ENCODE assay signal across 8 mouse cellular contexts in the genomic region with DNA sequence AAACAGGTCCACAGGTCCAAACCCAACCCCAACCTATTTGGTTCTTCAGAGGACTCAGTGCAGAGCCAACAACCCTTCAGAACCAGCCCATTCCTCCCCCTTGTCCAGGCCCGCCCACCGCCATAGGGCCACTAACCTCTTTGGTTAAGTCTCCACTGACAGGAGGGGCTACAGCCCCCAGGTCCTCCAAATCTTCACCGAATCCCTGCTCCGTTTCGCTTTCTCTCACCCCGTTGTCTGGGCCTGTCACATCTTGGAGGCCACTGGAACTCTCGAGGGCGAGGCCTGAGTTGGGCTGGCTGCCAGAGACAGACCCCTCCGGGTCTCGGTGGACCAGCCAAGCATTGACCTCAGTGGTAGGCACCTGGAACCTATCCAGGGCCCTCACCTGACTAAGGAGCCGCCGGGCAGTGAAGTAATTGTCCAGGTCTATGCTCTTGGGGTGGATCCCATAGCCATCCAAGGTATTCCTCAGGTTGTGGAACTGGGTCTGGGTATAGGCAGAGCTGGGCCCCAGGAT. TPM values are rescaled to one million over a fixed set of nuclear protein-coding genes. Genes with fewer than 3 reads are reported as not detected.
DNase-seq lines count a peak whose midpoint lies in the region; ATAC-seq and TF ChIP-seq lines count a peak whose summit lies in the region.

No protein-coding gene starts in this region.

- H3K4me2 ChIP-seq in stomach, embryonic 16.5 days (ENCODE audit: low read depth, low read length), result peak overlapping the region; percentile 25

- ATAC-seq in G1E (ENCODE audit: extremely low read depth, insufficient number of reproducible peaks, low FRiP score, poor library complexity, severe bottlenecking), result no peak
- ATAC-seq in stomach, embryonic 16.5 days (ENCODE audit: insufficient read depth, low FRiP score), result no peak

- no peak overlapping the region for H3K27ac ChIP-seq in limb, embryonic 10.5 days
- H3K27ac ChIP-seq in stomach, embryonic 16.5 days (ENCODE audit: low read length), result no peak overlapping the region

- intact Hi-C loops in heart, postnatal 10 days (cut with DNase I), result loop anchor here (2.0 kb wide), 1 partner anchor 38 kb away; a partner anchor contains a TSS

- H3K27me3 ChIP-seq in G1E (ENCODE audit: insufficient read depth, low read length), result no peaks in the 10 kb centered on the region
- no peaks in the 10 kb centered on the region for H3K27me3 ChIP-seq in limb, embryonic 10.5 days (ENCODE audit: low read depth, poor library complexity, severe bottlenecking)
- no peaks in the 10 kb centered on the region for H3K27me3 ChIP-seq in stomach, embryonic 16.5 days (ENCODE audit: control insufficient read depth, insufficient read depth, low read length)

- 87% methylated on average over 12 of the region's 12 CpGs for WGBS in limb, embryonic 10.5 days
- WGBS in stomach, embryonic 16.5 days, result 67% methylated on average over 12 of the region's 12 CpGs

- H3K9ac ChIP-seq in stomach, embryonic 16.5 days (ENCODE audit: low read length), result peak overlapping the region; percentile 42; the same call in 1 of the 2 replicates

- no peaks in the 10 kb centered on the region for H3K9me3 ChIP-seq in G1E (replicated peaks)
- H3K9me3 ChIP-seq in limb, embryonic 10.5 days (replicated peaks), result no peaks in the 10 kb centered on the region
- H3K9me3 ChIP-seq in stomach, embryonic 16.5 days (replicated peaks; ENCODE audit: control insufficient read depth, low read length), result no peaks in the 10 kb centered on the region

- peak; percentile 69 for DNase-seq in cerebellum, adult 11-12 months
- DNase-seq in cerebellum, adult 11 months, result no peak
- no peak for DNase-seq in G1E (ENCODE audit: low spot score)
- peak; percentile 26 to 38 for DNase-seq in heart, postnatal 10 days
- DNase-seq in limb, embryonic 10.5 days (ENCODE audit: low spot score), result no peak
- DNase-seq in urinary bladder, postnatal 14 days (ENCODE audit: low spot score), result no peak
- no peak for DNase-seq in ovary, adult 18-20 months (ENCODE audit: low spot score)

- TF ChIP-seq CTCF in G1E (IDR thresholded peaks at IDR 0.05; ENCODE audit: low read depth, low read length), result no peak

- H3K36me3 ChIP-seq in G1E (replicated peaks), result peaks cover 58% of the 10 kb centered on the region
- peaks cover 56% of the 10 kb centered on the region for H3K36me3 ChIP-seq in limb, embryonic 10.5 days
- H3K36me3 ChIP-seq in stomach, embryonic 16.5 days (ENCODE audit: control insufficient read depth, insufficient read depth, low read length), result 0 out of 2 replicates have a peak, but pooled peaks cover 2% of the 10 kb centered on the region

- H3K4me1 ChIP-seq in G1E (ENCODE audit: insufficient read depth, low read depth, low read length), result peaks cover 82% of the 10 kb centered on the region
- peaks cover 74% of the 10 kb centered on the region for H3K4me1 ChIP-seq in limb, embryonic 10.5 days
- H3K4me1 ChIP-seq in stomach, embryonic 16.5 days (ENCODE audit: control insufficient read depth, insufficient read depth, low read length), result peaks cover 65% of the 10 kb centered on the region

- peak overlapping the region; percentile 49; the same call in 1 of the 2 replicates for H3K4me3 ChIP-seq in G1E (ENCODE audit: low read depth, low read length)
- peak overlapping the region; percentile 13; the same call in 1 of the 2 replicates for H3K4me3 ChIP-seq in limb, embryonic 10.5 days
- peak overlapping the region; percentile 4; the same call in 1 of the 2 replicates for H3K4me3 ChIP-seq in stomach, embryonic 16.5 days (replicated peaks; ENCODE audit: low read length)

RNA-seq across cellular contexts. Expression of a gene that starts 2.6 kb away (rescaled TPM):
- total RNA-seq in G1E (2014; fragmentation: Nextera tagmentation) (56.3 and 70.5 TPM in 2 replicates), G1E (2017) (22.5 and 24.0 TPM in 2 replicates)
- 29.1 and 35.9 TPM in 2 replicates for polyA plus RNA-seq in G1E (2012)
- 100 to 1,000 TPM; 302 to 348 TPM for total RNA-seq in heart, postnatal 10 days (2021)
- 60.0 and 69.3 TPM in 2 replicates for polyA plus RNA-seq in limb, embryonic 10.5 days (2016; fragmentation: Nextera tagmentation; extraction: Ambion mirVana)
- polyA plus RNA-seq in stomach, embryonic 16.5 days (2015; fragmentation: Nextera tagmentation; extraction: Ambion mirVana), result 64.8 and 65.7 TPM in 2 replicates

RNA-seq across cellular contexts. Expression of a gene that starts 22.5 kb away (rescaled TPM):
- total RNA-seq in G1E (2014; fragmentation: Nextera tagmentation), result 9.0 and 16.3 TPM in 2 replicates
- total RNA-seq in G1E (2017), result 1.5 and 3.1 TPM in 2 replicates
- 0.48 and 0.52 TPM in 2 replicates for polyA plus RNA-seq in G1E (2012)
- 10 to 100 TPM; 43.8 to 50.3 TPM for total RNA-seq in heart, postnatal 10 days (2021)
- polyA plus RNA-seq in limb, embryonic 10.5 days (2016; fragmentation: Nextera tagmentation; extraction: Ambion mirVana), result 25.9 and 39.9 TPM in 2 replicates
- 124 and 136 TPM in 2 replicates for polyA plus RNA-seq in stomach, embryonic 16.5 days (2015; fragmentation: Nextera tagmentation; extraction: Ambion mirVana)

RNA-seq across cellular contexts. Expression of a gene that starts 38.2 kb away (rescaled TPM):
- total RNA-seq in G1E (2014; fragmentation: Nextera tagmentation) (78.9 and 81.3 TPM in 2 replicates), G1E (2017) (99.1 and 100 TPM in 2 replicates)
- polyA plus RNA-seq in G1E (2012), result 73.7 and 75.0 TPM in 2 replicates
- 10 to 100 TPM; 46.2 to 59.2 TPM for total RNA-seq in heart, postnatal 10 days (2021)
- 179 and 200 TPM in 2 replicates for polyA plus RNA-seq in limb, embryonic 10.5 days (2016; fragmentation: Nextera tagmentation; extraction: Ambion mirVana)
- 67.5 and 75.1 TPM in 2 replicates for polyA plus RNA-seq in stomach, embryonic 16.5 days (2015; fragmentation: Nextera tagmentation; extraction: Ambion mirVana)

RNA-seq across cellular contexts. Expression of a gene that starts 49.8 kb away (rescaled TPM):
- total RNA-seq in G1E (2014; fragmentation: Nextera tagmentation), result 9.9 and 18.9 TPM in 2 replicates
- 19.9 and 21.4 TPM in 2 replicates for total RNA-seq in G1E (2017)
- 9.9 and 10.7 TPM in 2 replicates for polyA plus RNA-seq in G1E (2012)
- total RNA-seq in heart, postnatal 10 days (2021), result 10 to 100 TPM; 14.6 to 15.1 TPM
- polyA plus RNA-seq in limb, embryonic 10.5 days (2016; fragmentation: Nextera tagmentation; extraction: Ambion mirVana), result 21.4 and 22.0 TPM in 2 replicates
- 14.6 and 14.9 TPM in 2 replicates for polyA plus RNA-seq in stomach, embryonic 16.5 days (2015; fragmentation: Nextera tagmentation; extraction: Ambion mirVana)

Comparison
In these comparisons a context has a peak if more than half of its experiments do, and no peak if none do; other contexts are left out.
1. DNase-seq: peak in cerebellum, adult 11-12 months (single experiment) and heart, postnatal 10 days (2 of 2); none in cerebellum, adult 11 months (single experiment), G1E (single experiment), limb, embryonic 10.5 days (single experiment), urinary bladder, postnatal 14 days (single experiment) and ovary, adult 18-20 months (single experiment).
2. RNA of a gene that starts 22.5 kb away (polyA plus RNA-seq): 124 to 136 TPM in stomach, embryonic 16.5 days and 25.9 to 39.9 TPM in limb, embryonic 10.5 days; 0.48 to 0.52 TPM in G1E; every median in the first group is over 10 times any median in the second.
3. Peak in every context shown above with its lines, with median percentiles within 50 percentile points of each other: H3K4me3 ChIP-seq.